8 mouse cellular contexts compared by ENCODE assay signal in genomic region chr4:66523238-66523885, GRCm38 (mm10).
DNase-seq lines count a peak whose midpoint lies in the region; ATAC-seq and TF ChIP-seq lines count a peak whose summit lies in the region.

No protein-coding gene starts in this region.

- no peak overlapping the region for H3K4me2 ChIP-seq in liver, embryonic 12.5 days
- H3K4me2 ChIP-seq in forebrain, postnatal 0 days (ENCODE audit: low read depth) = no peak overlapping the region
- no peak overlapping the region for H3K4me2 ChIP-seq in midbrain, embryonic 13.5 days (replicated peaks)

- no peaks in the 10 kb centered on the region for H3K9me3 ChIP-seq in liver, embryonic 12.5 days (replicated peaks)
- no peaks in the 10 kb centered on the region for H3K9me3 ChIP-seq in forebrain, postnatal 0 days (ENCODE audit: low read length)
- no peaks in the 10 kb centered on the region for H3K9me3 ChIP-seq in midbrain, embryonic 13.5 days

- H3K9ac ChIP-seq in liver, embryonic 12.5 days = no peak overlapping the region
- no peak overlapping the region for H3K9ac ChIP-seq in forebrain, postnatal 0 days
- no peak overlapping the region for H3K9ac ChIP-seq in midbrain, embryonic 13.5 days (replicated peaks)

- H3K36me3 ChIP-seq in liver, embryonic 12.5 days = no peaks in the 10 kb centered on the region
- no peaks in the 10 kb centered on the region for H3K36me3 ChIP-seq in forebrain, postnatal 0 days (ENCODE audit: insufficient read depth)
- H3K36me3 ChIP-seq in midbrain, embryonic 13.5 days = no peaks in the 10 kb centered on the region

- no peak overlapping the region for H3K4me3 ChIP-seq in liver, embryonic 12.5 days
- no peak overlapping the region for H3K4me3 ChIP-seq in forebrain, postnatal 0 days (ENCODE audit: low read depth, low read length)
- no peak overlapping the region for H3K4me3 ChIP-seq in midbrain, embryonic 13.5 days (replicated peaks)

- peak; percentile 81 for TF ChIP-seq CTCF in forebrain, postnatal 0 days (IDR thresholded peaks at IDR 0.05; ENCODE audit: low read depth)

- no peak overlapping the region for H3K27ac ChIP-seq in liver, embryonic 12.5 days
- no peak overlapping the region for H3K27ac ChIP-seq in forebrain, postnatal 0 days (ENCODE audit: low read depth, low read length)
- H3K27ac ChIP-seq in midbrain, embryonic 13.5 days = peak overlapping the region; percentile 48

- no peak for ATAC-seq in liver, embryonic 12.5 days
- peak; percentile 78 for ATAC-seq in forebrain, postnatal 0 days
- ATAC-seq in midbrain, embryonic 13.5 days = peak; percentile 91

- WGBS in liver, embryonic 12.5 days (ENCODE audit: insufficient replicate concordance) = 29% methylated on average over 8 of the region's 8 CpGs
- 48% methylated on average over 8 of the region's 8 CpGs for WGBS in forebrain, postnatal 0 days
- WGBS in midbrain, embryonic 13.5 days = 40% methylated on average over 8 of the region's 8 CpGs

- H3K4me1 ChIP-seq in liver, embryonic 12.5 days = no peaks in the 10 kb centered on the region
- no peaks in the 10 kb centered on the region for H3K4me1 ChIP-seq in forebrain, postnatal 0 days (ENCODE audit: insufficient read depth)
- peaks cover 6% of the 10 kb centered on the region for H3K4me1 ChIP-seq in midbrain, embryonic 13.5 days (replicated peaks)

- peak; percentile 6 for DNase-seq in liver
- peak; percentile 87 for DNase-seq in cerebellum, adult 8-10 months
- peak; percentile 68 for DNase-seq in forebrain, postnatal 0 days
- DNase-seq in layer of hippocampus, postnatal 25 days (ENCODE audit: extremely low spot score in 1 of 2, low spot score in 1 of 2) = peak; percentile 28 to 32
- DNase-seq in testis, postnatal 14 days (ENCODE audit: low spot score) = peak; percentile 5
- no peak for DNase-seq in gastrocnemius, postnatal 10 days

- no peaks in the 10 kb centered on the region for H3K27me3 ChIP-seq in liver, embryonic 12.5 days (replicated peaks)
- no peaks in the 10 kb centered on the region for H3K27me3 ChIP-seq in forebrain, postnatal 0 days (ENCODE audit: insufficient read depth, low read length)
- H3K27me3 ChIP-seq in midbrain, embryonic 13.5 days = no peaks in the 10 kb centered on the region
